Comparison of ENCODE assay signal across 13 mouse cellular contexts in genomic region chr2:59896400-59896799, GRCm38 (mm10). TPM values are rescaled to one million over a fixed set of nuclear protein-coding genes. Genes with fewer than 3 reads are reported as not detected.
DNase-seq lines count a peak whose midpoint lies in the region; ATAC-seq and TF ChIP-seq lines count a peak whose summit lies in the region.
"Had no signal": no experiment of that assay in that cellular context is flagged by ENCODE, and none has a peak within 500 bp of the region (broad histone marks: within the 10 kb centered on the region; RNA-seq: fewer than 3 reads in every experiment).

No protein-coding gene starts in this region.

- peaks cover 15% of the 10 kb centered on the region for H3K36me3 ChIP-seq in liver, postnatal 0 days (replicated peaks; ENCODE audit: insufficient read depth, low read length)
- peaks cover 12% of the 10 kb centered on the region for H3K36me3 ChIP-seq in stomach, embryonic 15.5 days

- TF ChIP-seq EP300 in liver, postnatal 0 days (IDR thresholded peaks at IDR 0.05; ENCODE audit: low read depth): no peak

- no peak for TF ChIP-seq POLR2A in embryonic fibroblast, embryonic 13.5 days (IDR thresholded peaks at IDR 0.05; ENCODE audit: low read depth, low read length)

- no peak overlapping the region for H3K4me2 ChIP-seq in liver, postnatal 0 days (ENCODE audit: low read depth, low read length)
- H3K4me2 ChIP-seq in stomach, embryonic 15.5 days: no peak overlapping the region
- H3K4me2 ChIP-seq: liver, embryonic 13.5 days; midbrain, embryonic 15.5 days had no signal

- peak; percentile 10 for DNase-seq in liver, postnatal 0 days
- no peak for DNase-seq in liver
- peak; percentile 19 for DNase-seq in heart, postnatal 4 days
- DNase-seq in natural killer cell, adult 2 months (ENCODE audit: low spot score in 2 of 2): no peak
- no peak for DNase-seq in kidney, adult 8-10 months
- DNase-seq: cerebellum, postnatal 25 days; kidney, postnatal 4 days; liver, embryonic 13.5 days had no signal

- ATAC-seq in liver, postnatal 0 days: no peak
- 0 out of 2 replicates have a peak, but pooled peaks have one; percentile 18 for ATAC-seq in stomach, embryonic 15.5 days (ENCODE audit: insufficient read depth, low FRiP score, low read depth)
- no peak for ATAC-seq in megakaryocyte, adult 5-6 weeks (ENCODE audit: poor library complexity, severe bottlenecking)
- ATAC-seq: forebrain, embryonic 14.5 days; midbrain, embryonic 15.5 days had no signal

- WGBS in liver, postnatal 0 days (ENCODE audit: insufficient replicate concordance): 78% methylated on average over 7 of the region's 7 CpGs
- 56% methylated on average over 7 of the region's 7 CpGs for WGBS in stomach, embryonic 15.5 days

- TF ChIP-seq CTCF in liver, postnatal 0 days (IDR thresholded peaks at IDR 0.05; ENCODE audit: low read depth): no peak
- TF ChIP-seq CTCF in embryonic fibroblast, embryonic 13.5 days (IDR thresholded peaks at IDR 0.05; ENCODE audit: borderline replicate concordance, insufficient read depth, low read length): no peak

- no peak overlapping the region for H3K9ac ChIP-seq in liver, postnatal 0 days (replicated peaks)
- H3K9ac ChIP-seq in stomach, embryonic 15.5 days: no peak overlapping the region
- H3K9ac ChIP-seq: liver, embryonic 13.5 days; midbrain, embryonic 15.5 days had no signal

- no peak overlapping the region for H3K4me3 ChIP-seq in liver, postnatal 0 days (ENCODE audit: low read depth, low read length)
- no peak overlapping the region for H3K4me3 ChIP-seq in embryonic fibroblast, embryonic 13.5 days (ENCODE audit: insufficient read depth, low read length)
- no peak overlapping the region for H3K4me3 ChIP-seq in stomach, embryonic 15.5 days (replicated peaks)
- H3K4me3 ChIP-seq: liver, embryonic 13.5 days; midbrain, embryonic 15.5 days had no signal

- H3K9me3 ChIP-seq in liver, postnatal 0 days (ENCODE audit: low read length): no peaks in the 10 kb centered on the region
- H3K9me3 ChIP-seq in stomach, embryonic 15.5 days: no peaks in the 10 kb centered on the region
- H3K9me3 ChIP-seq: liver, embryonic 13.5 days; midbrain, embryonic 15.5 days had no signal

- no peak overlapping the region for H3K27ac ChIP-seq in liver, postnatal 0 days (ENCODE audit: low read depth)
- peak overlapping the region; percentile 59 for H3K27ac ChIP-seq in embryonic fibroblast, embryonic 13.5 days (ENCODE audit: insufficient read depth, low read length)
- H3K27ac ChIP-seq in stomach, embryonic 15.5 days: peak overlapping the region; percentile 40; the same call in 1 of the 2 replicates
- H3K27ac ChIP-seq: liver, embryonic 13.5 days; midbrain, embryonic 15.5 days had no signal

- H3K27me3 ChIP-seq in liver, postnatal 0 days (ENCODE audit: insufficient read depth, low read length): no peaks in the 10 kb centered on the region
- no peaks in the 10 kb centered on the region for H3K27me3 ChIP-seq in stomach, embryonic 15.5 days (replicated peaks)
- H3K27me3 ChIP-seq: liver, embryonic 13.5 days; midbrain, embryonic 15.5 days had no signal

- no peaks in the 10 kb centered on the region for H3K4me1 ChIP-seq in liver, postnatal 0 days (ENCODE audit: insufficient read depth)
- H3K4me1 ChIP-seq in embryonic fibroblast, embryonic 13.5 days (ENCODE audit: control insufficient read depth, insufficient read depth, low read length): peaks cover 6% of the 10 kb centered on the region; the same call in 1 of the 2 replicates
- no peaks in the 10 kb centered on the region for H3K4me1 ChIP-seq in stomach, embryonic 15.5 days
- H3K4me1 ChIP-seq: midbrain, embryonic 15.5 days had no signal

RNA-seq across cellular contexts. Expression of gene Wdsub1, which starts 14.0 kb away (rescaled TPM):
- 7.6 and 8.3 TPM in 2 replicates for polyA plus RNA-seq in liver, postnatal 0 days (2015; fragmentation: Nextera tagmentation; extraction: Ambion mirVana)
- 15.1 and 18.5 TPM in 2 replicates for polyA plus RNA-seq in embryonic fibroblast, embryonic 13.5 days (2011; ENCODE audit: insufficient read length, low read depth, missing spikeins)
- total RNA-seq in heart, postnatal 4 days (2021): 10 to 100 TPM; 33.5 to 33.8 TPM
- 30.0 and 30.6 TPM in 2 replicates for polyA plus RNA-seq in stomach, embryonic 15.5 days (2015; fragmentation: Nextera tagmentation; extraction: Ambion mirVana)
- 11.6 and 14.3 TPM in 2 replicates for total RNA-seq in megakaryocyte, adult 5-6 weeks (2015)
- 21.3 and 31.0 TPM in 2 replicates for total RNA-seq in megakaryocyte, adult 5-6 weeks (2017)

Comparison
In these comparisons a context has a peak if more than half of its experiments do, and no peak if none do; other contexts are left out.
1. DNase-seq: peak in liver, postnatal 0 days (single experiment) and heart, postnatal 4 days (single experiment); none in liver (single experiment), natural killer cell, adult 2 months (0 of 2) and kidney, adult 8-10 months (0 of 2).